Mouse (Mus musculus) hindbrain, embryonic 12.5 days (tissue): ENCODE results near the gene Creg2. TPM values are rescaled to one million over a fixed set of nuclear protein-coding genes. Genes with fewer than 3 reads are reported as not detected.
A peak's percentile ranks its signal among the peaks of the same experiment; 100 is the strongest.

Experiments
- ATAC-seq: fragments of 200-750 bp; cut with Nextera tagmentation; 2 replicates; pipeline ENCODE4 v1.8.0; 2017; ENCODE audit warnings: moderate TSS enrichment; ENCODE audit not compliant: low FRiP score
- H3K27ac ChIP-seq: fragments of 300-500 bp; sonication (generic); 2 replicates; pipeline ENCODE4 v1.5.1; 2016; ENCODE audit warnings: mild to moderate bottlenecking
- H3K27me3 ChIP-seq: fragments of 300-500 bp; sonication (generic); 2 replicates; pipeline ENCODE4 v1.6.1; 2016; ENCODE audit warnings: mild to moderate bottlenecking
- H3K36me3 ChIP-seq: fragments of 300-500 bp; sonication (generic); 2 replicates; pipeline ENCODE4 v1.6.1; 2016; ENCODE audit warnings: mild to moderate bottlenecking
- H3K4me1 ChIP-seq: fragments of 300-500 bp; sonication (generic); 2 replicates; pipeline ENCODE4 v1.6.1; 2016
- H3K4me2 ChIP-seq: fragments of 300-500 bp; sonication (generic); replicated peaks from 2 replicates; pipeline ENCODE4 v1.6.1; 2016; ENCODE audit warnings: mild to moderate bottlenecking
- H3K4me3 ChIP-seq: fragments of 300-500 bp; sonication (generic); 2 replicates; pipeline ENCODE4 v1.5.1; 2016; ENCODE audit warnings: mild to moderate bottlenecking
- H3K9ac ChIP-seq: fragments of 300-500 bp; sonication (generic); 2 replicates; pipeline ENCODE4 v1.6.1; 2016; ENCODE audit warnings: mild to moderate bottlenecking, moderate library complexity
- H3K9me3 ChIP-seq: fragments of 300-500 bp; sonication (generic); replicated peaks from 2 replicates; pipeline ENCODE4 v1.6.1; 2016; ENCODE audit warnings: mild to moderate bottlenecking
- WGBS: fragments of 180-500 bp; shearing (Covaris S2); methylation state at CpG from one replicate; pipeline ENCODE4 v1.1.7; 2016; 5-methylcytosine and 5-hydroxymethylcytosine counted together
- polyA plus RNA-seq: library from polyadenylated mRNA; unstranded; fragments of >200 nt; fragmentation: Nextera tagmentation; extraction: Ambion mirVana; gene quantifications from 2 replicates; pipeline ENCODE4 v1.2.1, GENCODE M21; 2016

The Creg2 gene
- polyA plus RNA-seq, 1 experiment from 2014 or later, result 2.3 TPM

- Histone ChIP-seq H3K36me3 (no peaks in the 10 kb centered on the region), H3K4me2 (no peak overlapping the region), H3K9me3 (no peaks in the 10 kb centered on the region), H3K27ac (no peak overlapping the region), H3K4me3 (no peak overlapping the region), H3K4me1 (no peaks in the 10 kb centered on the region), H3K9ac (no peak overlapping the region), H3K27me3 (no peaks in the 10 kb centered on the region)
- WGBS, result 87% methylated on average over 9 of the region's 9 CpGs
- no peak for ATAC-seq
Observed at GRCm38 (mm10) chr1:39583173-39583572, 68.1 kb downstream of the Creg2 start.

- WGBS, result 91% methylated on average over 2 of the region's 3 CpGs
- no peaks in the 10 kb centered on the region; the same call in 1 of the 2 replicates for H3K4me1 ChIP-seq
- H3K27me3 ChIP-seq, result no peaks in the 10 kb centered on the region
- H3K27ac ChIP-seq, result no peak overlapping the region
- no peak overlapping the region for H3K4me2 ChIP-seq
- no peaks in the 10 kb centered on the region for H3K36me3 ChIP-seq
- H3K4me3 ChIP-seq, result no peak overlapping the region
- no peak overlapping the region for H3K9ac ChIP-seq
- no peak for ATAC-seq
- no peaks in the 10 kb centered on the region for H3K9me3 ChIP-seq
Observed at GRCm38 (mm10) chr1:39581215-39581614, 70.1 kb downstream of the Creg2 start.

GRCm38 (mm10) chr1:39579139-39579538 is 72.1 kb downstream of the Creg2 start:
- 86% methylated on average over 6 of the region's 6 CpGs for WGBS
- H3K4me1 ChIP-seq, result peaks cover 17% of the 10 kb centered on the region
- ATAC-seq, result no peak
- H3K9me3 ChIP-seq, result no peaks in the 10 kb centered on the region
- H3K9ac ChIP-seq, result no peak overlapping the region
- no peaks in the 10 kb centered on the region for H3K36me3 ChIP-seq
- no peak overlapping the region for H3K27ac ChIP-seq
- no peak overlapping the region for H3K4me2 ChIP-seq
- no peaks in the 10 kb centered on the region for H3K27me3 ChIP-seq
- H3K4me3 ChIP-seq, result no peak overlapping the region

GRCm38 (mm10) chr1:39578446-39578845 is 72.8 kb downstream of the Creg2 start:
- no peak overlapping the region for H3K27ac ChIP-seq
- no peak overlapping the region for H3K9ac ChIP-seq
- no peak overlapping the region for H3K4me3 ChIP-seq
- H3K4me2 ChIP-seq, result no peak overlapping the region
- no peaks in the 10 kb centered on the region for H3K36me3 ChIP-seq
- ATAC-seq, result no peak
- no peaks in the 10 kb centered on the region for H3K27me3 ChIP-seq
- no peaks in the 10 kb centered on the region for H3K9me3 ChIP-seq
- peaks cover 18% of the 10 kb centered on the region for H3K4me1 ChIP-seq
- 88% methylated on average over 5 of the region's 5 CpGs for WGBS

GRCm38 (mm10) chr1:39577253-39577705 is 74.0 kb downstream of the Creg2 start, which contains the start of gene Rnf149:
TSS of gene Rnf149 (minus strand) at chr1:39577405.
- peak within 1 kb of the TSS; percentile 67 for H3K4me2 ChIP-seq
- H3K9ac ChIP-seq, result peak within 1 kb of the TSS; percentile 94
- peak within 1 kb of the TSS; percentile 88 for H3K4me3 ChIP-seq
- H3K9me3 ChIP-seq, result no peaks in the 10 kb centered on the region
- peaks cover 18% of the 10 kb centered on the region for H3K4me1 ChIP-seq
- no peaks in the 10 kb centered on the region for H3K36me3 ChIP-seq
- peak within 1 kb of the TSS; percentile 98 for H3K27ac ChIP-seq
- under 1% methylated on average over 49 of the region's 49 CpGs for WGBS
- peak; percentile 96 for ATAC-seq
- no peaks in the 10 kb centered on the region for H3K27me3 ChIP-seq

- Histone ChIP-seq H3K36me3 (no peaks in the 10 kb centered on the region), H3K27me3 (no peaks in the 10 kb centered on the region), H3K9me3 (no peaks in the 10 kb centered on the region), H3K4me1 (peaks cover 19% of the 10 kb centered on the region), H3K4me3 (peak overlapping the region; percentile 88), H3K4me2 (peak overlapping the region; percentile 67), H3K9ac (peak overlapping the region; percentile 94), H3K27ac (peak overlapping the region; percentile 98)
- peak; percentile 90 for ATAC-seq
- WGBS, result under 1% methylated on average over 88 of the region's 88 CpGs
Observed at GRCm38 (mm10) chr1:39576431-39577243, 74.6 kb downstream of the Creg2 start.

- peak overlapping the region; percentile 98 for H3K27ac ChIP-seq
- H3K9me3 ChIP-seq, result no peaks in the 10 kb centered on the region
- H3K36me3 ChIP-seq, result no peaks in the 10 kb centered on the region
- 20% methylated on average over 8 of the region's 8 CpGs for WGBS
- no peaks in the 10 kb centered on the region for H3K27me3 ChIP-seq
- ATAC-seq, result no peak
- H3K4me1 ChIP-seq, result peaks cover 21% of the 10 kb centered on the region
- H3K9ac ChIP-seq, result peak overlapping the region; percentile 94
- peak overlapping the region; percentile 67 for H3K4me2 ChIP-seq
- peak overlapping the region; percentile 88 for H3K4me3 ChIP-seq
Observed at GRCm38 (mm10) chr1:39575778-39576375, 75.4 kb downstream of the Creg2 start.

GRCm38 (mm10) chr1:39573890-39574289 is 77.4 kb downstream of the Creg2 start:
- Histone ChIP-seq H3K27ac (no peak overlapping the region), H3K36me3 (0 out of 2 replicates have a peak, but pooled peaks cover 4% of the 10 kb centered on the region), H3K27me3 (no peaks in the 10 kb centered on the region), H3K4me1 (peaks cover 21% of the 10 kb centered on the region), H3K9me3 (no peaks in the 10 kb centered on the region), H3K4me3 (no peak overlapping the region), H3K9ac (no peak overlapping the region), H3K4me2 (no peak overlapping the region)
- WGBS, result 91% methylated on average over 7 of the region's 7 CpGs
- no peak for ATAC-seq

GRCm38 (mm10) chr1:39571653-39572052 is 79.6 kb downstream of the Creg2 start:
- Histone ChIP-seq H3K9ac (no peak overlapping the region), H3K36me3 (0 out of 2 replicates have a peak, but pooled peaks cover 4% of the 10 kb centered on the region), H3K4me2 (no peak overlapping the region), H3K4me1 (peaks cover 21% of the 10 kb centered on the region), H3K27ac (no peak overlapping the region), H3K9me3 (no peaks in the 10 kb centered on the region), H3K27me3 (no peaks in the 10 kb centered on the region), H3K4me3 (no peak overlapping the region)
- no peak for ATAC-seq
- WGBS, result 78% methylated on average over 6 of the region's 6 CpGs

Other genes starting within 250 kb of the Creg2 start
- 8.6 and 10.2 TPM in 2 replicates for gene Tbc1d8, start 172.7 kb downstream of the Creg2 start, polyA plus RNA-seq
- 28.7 and 29.1 TPM in 2 replicates for gene Cnot11, start 116.5 kb downstream of the Creg2 start, polyA plus RNA-seq
- gene Rnf149, start 74.1 kb downstream of the Creg2 start, polyA plus RNA-seq, result 37.7 and 39.0 TPM in 2 replicates
- gene Rfx8, start 69.5 kb upstream of the Creg2 start, polyA plus RNA-seq, result 0.63 and 0.93 TPM in 2 replicates
- not detected in 2 replicates for gene Gm3646, start 153.9 kb upstream of the Creg2 start, polyA plus RNA-seq
- gene Map4k4, start 249.4 kb upstream of the Creg2 start, polyA plus RNA-seq, result 65.6 and 66.2 TPM in 2 replicates